Mouse (Mus musculus) heart, embryonic 10.5 days (tissue): ENCODE data around the gene Araf. TPM values are rescaled to one million over a fixed set of nuclear protein-coding genes. Genes with fewer than 3 reads are reported as not detected.

ENCODE experiments used
- DNase-seq: peaks from one replicate; pipeline ENCODE4 v3.0.0-alpha.2; 2017; ENCODE audit warnings: low spot score
- H3K27ac ChIP-seq: fragments of 300-500 bp; sonication (generic); 2 replicates; pipeline ENCODE4 v1.5.1; 2016; ENCODE audit warnings: mild to moderate bottlenecking
- H3K27me3 ChIP-seq: fragments of 300-500 bp; sonication (generic); 2 replicates; pipeline ENCODE4 v1.6.1; 2016; ENCODE audit warnings: mild to moderate bottlenecking; ENCODE audit not compliant: poor library complexity, insufficient read depth, severe bottlenecking
- H3K36me3 ChIP-seq: fragments of 300-500 bp; sonication (generic); 2 replicates; pipeline ENCODE4 v1.6.1; 2016; ENCODE audit warnings: mild to moderate bottlenecking, moderate library complexity
- H3K4me1 ChIP-seq: fragments of 300-500 bp; sonication (generic); 2 replicates; pipeline ENCODE4 v1.6.1; 2016; ENCODE audit warnings: mild to moderate bottlenecking
- H3K4me3 ChIP-seq: fragments of 300-500 bp; sonication (generic); 2 replicates; pipeline ENCODE4 v1.5.1; 2016; ENCODE audit warnings: mild to moderate bottlenecking, moderate library complexity
- H3K9me3 ChIP-seq: fragments of 300-500 bp; sonication (generic); 2 replicates; pipeline ENCODE4 v1.6.1; 2016; ENCODE audit warnings: mild to moderate bottlenecking, moderate library complexity
- WGBS: fragments of 180-500 bp; shearing (Covaris S2); methylation state at CpG from one replicate; pipeline ENCODE4 v1.1.7; 2016; 5-methylcytosine and 5-hydroxymethylcytosine counted together
- polyA plus RNA-seq: library from polyadenylated mRNA; unstranded; fragments of >200 nt; fragmentation: Nextera tagmentation; extraction: Ambion mirVana; gene quantifications from 2 replicates; pipeline ENCODE4 v1.2.1, GENCODE M21; 2016

The Araf gene
- polyA plus RNA-seq, result 117 and 128 TPM in 2 replicates

DNA sequence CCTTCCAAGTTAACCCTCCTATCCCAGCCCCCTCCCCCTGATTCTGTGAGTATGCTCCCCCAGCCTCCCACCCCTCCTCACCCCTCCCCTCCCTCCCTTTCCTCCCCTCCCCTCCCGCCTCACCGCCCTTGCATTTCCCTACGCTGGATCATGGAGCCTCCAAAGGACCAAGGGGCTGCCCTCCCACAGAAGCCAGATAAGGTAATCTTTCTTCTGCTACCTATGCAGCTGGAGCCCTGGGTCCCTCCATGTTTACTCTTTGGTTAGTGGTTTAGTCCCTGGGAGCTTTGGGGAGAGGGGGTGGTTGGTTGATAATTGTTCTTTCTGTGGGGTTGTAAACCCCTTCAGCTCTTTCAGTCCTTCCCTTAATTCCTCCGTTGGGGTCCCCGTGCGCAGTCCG is at the start of gene Araf:
Gene Araf (plus strand): TSS at position 134 of the 400 bp plus-strand sequence.
- no peaks in the 10 kb centered on the region for H3K9me3 ChIP-seq
- H3K27me3 ChIP-seq, result no peaks in the 10 kb centered on the region
- no peaks in the 10 kb centered on the region for H3K36me3 ChIP-seq
- H3K4me3 ChIP-seq, result peak within 1 kb of the TSS; percentile 57
- DNase-seq, result no peak
- no peaks in the 10 kb centered on the region for H3K4me1 ChIP-seq
- WGBS, result 18% methylated on average over 4 of the region's 7 CpGs
- H3K27ac ChIP-seq, result peak within 1 kb of the TSS; percentile 90

DNA sequence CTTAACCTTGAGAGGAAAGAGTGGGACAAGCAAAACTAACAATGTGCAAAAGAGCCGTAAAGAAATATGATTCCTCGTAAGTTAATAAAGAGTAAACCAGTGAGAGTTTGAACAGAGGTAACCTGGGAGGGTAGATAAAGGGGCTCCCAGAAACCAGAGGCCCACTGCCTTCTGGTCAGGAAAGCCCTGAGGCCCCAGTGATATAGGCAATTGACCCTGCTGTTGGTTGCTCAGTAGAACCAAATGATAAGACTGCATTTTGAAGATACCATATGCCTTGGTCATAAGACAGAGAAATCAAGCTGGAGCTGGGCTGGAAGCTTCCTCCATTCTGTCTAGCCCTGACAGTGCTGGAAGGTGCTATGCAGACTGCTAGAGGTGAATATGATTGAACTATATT is 48.8 kb upstream of the Araf start:
- 74% methylated on average over 2 of the region's 2 CpGs for WGBS

DNA sequence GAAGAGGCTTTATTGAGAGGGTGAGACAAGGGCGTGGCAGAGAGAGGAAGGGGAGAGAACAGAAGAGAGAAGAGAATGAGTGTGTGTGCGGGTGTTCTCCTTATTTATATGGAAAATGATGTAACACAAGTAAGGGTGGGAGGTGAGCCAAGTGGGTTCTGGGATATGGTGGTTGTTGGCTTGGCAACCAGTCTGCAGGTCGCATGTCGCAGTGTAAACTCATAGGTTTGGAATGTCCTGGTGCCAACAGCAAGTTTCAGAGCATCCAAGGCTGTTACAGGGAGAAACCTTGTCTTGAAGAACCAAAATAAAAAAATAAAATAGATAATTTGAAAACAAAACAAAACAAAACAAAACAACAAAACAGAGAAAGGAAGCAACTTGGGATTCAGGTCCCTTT is 36.4 kb upstream of the Araf start:
- Histone ChIP-seq H3K4me1 (no peaks in the 10 kb centered on the region), H3K27me3 (no peaks in the 10 kb centered on the region), H3K27ac (no peak overlapping the region), H3K9me3 (no peaks in the 10 kb centered on the region), H3K36me3 (no peaks in the 10 kb centered on the region), H3K4me3 (no peak overlapping the region)
- 83% methylated on average over 4 of the region's 4 CpGs for WGBS
- no peak for DNase-seq

More for the DNA sequence above, 48.8 kb upstream of the Araf start:
- no peaks in the 10 kb centered on the region for H3K4me1 ChIP-seq
- no peak for DNase-seq
- no peaks in the 10 kb centered on the region for H3K36me3 ChIP-seq
- H3K27ac ChIP-seq, result no peak overlapping the region
- no peaks in the 10 kb centered on the region for H3K27me3 ChIP-seq
- no peak overlapping the region for H3K4me3 ChIP-seq
- no peaks in the 10 kb centered on the region for H3K9me3 ChIP-seq

DNA sequence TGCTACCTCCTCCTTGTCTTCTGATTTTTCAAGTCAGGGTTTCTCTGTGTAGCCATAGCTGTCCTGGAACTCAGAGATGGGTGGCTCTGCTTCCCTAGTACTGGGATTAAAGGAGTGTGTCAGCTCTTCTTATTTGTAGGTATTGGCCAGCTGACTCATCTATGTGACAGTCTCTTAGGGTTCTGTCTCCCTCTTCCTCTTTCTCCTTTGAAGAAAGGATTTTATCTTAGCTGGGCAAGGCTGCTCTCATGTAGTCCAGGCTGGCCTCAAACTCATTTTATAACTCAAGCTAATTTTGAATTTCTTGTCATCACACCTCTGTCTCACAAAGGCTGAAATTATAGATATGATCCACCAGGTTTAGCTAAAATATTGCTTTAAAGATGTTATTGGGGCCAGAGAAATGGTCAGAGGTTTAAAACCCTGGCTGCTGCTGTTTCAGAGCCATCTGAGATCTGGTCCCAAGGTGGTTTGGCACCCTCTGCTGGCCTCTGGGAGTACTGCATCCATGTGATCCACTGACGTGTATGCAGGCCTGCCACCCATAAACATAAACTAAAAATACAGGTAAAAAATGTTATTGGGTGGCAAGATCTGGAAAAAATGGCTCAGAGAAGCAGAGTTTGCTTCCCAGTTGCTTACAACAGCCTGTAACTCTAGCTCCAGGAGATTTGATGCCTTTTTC is 26.8 kb upstream of the Araf start:
- no peaks in the 10 kb centered on the region for H3K9me3 ChIP-seq
- no peak overlapping the region for H3K4me3 ChIP-seq
- H3K36me3 ChIP-seq, result no peaks in the 10 kb centered on the region
- H3K27ac ChIP-seq, result no peak overlapping the region
- H3K27me3 ChIP-seq, result no peaks in the 10 kb centered on the region
- DNase-seq, result peak; percentile 83
- WGBS, result 10% methylated on average over 1 of the region's 1 CpGs
- H3K4me1 ChIP-seq, result no peaks in the 10 kb centered on the region

DNA sequence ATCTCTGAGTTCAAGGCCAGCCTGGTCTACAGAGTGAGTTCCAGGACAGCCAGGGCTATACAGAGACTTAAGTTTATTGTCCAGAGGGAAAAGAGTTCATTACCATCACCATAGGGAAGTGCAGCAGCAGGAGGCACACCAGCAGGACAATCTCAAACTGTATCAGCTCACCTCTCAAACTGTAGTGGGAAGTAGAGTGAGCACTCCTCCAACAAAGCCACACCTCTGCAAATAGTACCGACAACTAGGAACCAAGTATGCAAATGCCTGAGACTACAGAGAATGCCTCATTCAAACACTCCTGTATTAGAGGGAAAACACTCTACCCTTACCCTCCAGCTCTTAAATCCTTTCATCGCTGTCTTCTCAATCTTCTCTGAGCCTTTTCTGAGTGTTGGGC is 25.9 kb upstream of the Araf start:
- WGBS, result 44% methylated on average over 2 of the region's 2 CpGs
- H3K9me3 ChIP-seq, result no peaks in the 10 kb centered on the region
- DNase-seq, result no peak

DNA sequence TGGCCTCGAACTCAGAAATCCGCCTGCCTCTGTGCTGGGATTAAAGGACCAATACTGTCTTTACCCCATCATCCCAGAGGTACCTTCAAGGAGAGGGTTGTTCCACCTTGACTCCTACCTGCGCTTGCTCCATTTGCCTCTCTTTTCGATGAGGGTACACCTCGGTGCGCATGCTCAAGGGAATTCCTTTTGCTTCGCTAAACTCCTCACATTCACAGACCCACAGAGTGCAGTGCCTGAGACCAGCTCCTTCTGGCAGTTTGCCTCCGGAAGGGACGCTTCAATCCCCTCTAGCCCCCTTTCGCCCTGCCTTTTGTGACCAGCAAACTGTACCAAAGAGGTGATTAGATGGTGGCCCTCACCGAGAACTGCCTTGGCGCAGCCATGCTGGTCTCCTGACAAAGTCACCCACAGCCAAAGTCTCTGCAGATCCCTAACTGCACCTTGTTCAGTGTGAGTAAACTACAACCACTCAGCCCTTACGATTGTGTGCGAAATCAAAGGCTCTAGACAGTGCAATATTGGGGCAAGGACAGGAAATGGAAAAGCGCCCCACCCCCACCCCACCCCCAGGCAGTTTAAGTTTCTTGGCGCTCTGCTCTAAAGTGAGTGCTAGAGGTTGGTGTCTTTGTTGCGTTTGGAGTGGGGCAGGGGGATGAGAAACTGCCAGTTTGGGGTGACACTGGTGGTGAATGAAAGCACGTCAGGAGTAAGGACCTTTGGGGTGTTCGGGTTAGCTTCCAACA is 22.2 kb upstream of the Araf start:
- H3K4me3 ChIP-seq, result peak overlapping the region; percentile 27; the same call in 1 of the 2 replicates
- peak overlapping the region; percentile 62 for H3K27ac ChIP-seq
- no peaks in the 10 kb centered on the region for H3K4me1 ChIP-seq
- H3K36me3 ChIP-seq, result no peaks in the 10 kb centered on the region
- no peak for DNase-seq
- 51% methylated on average over 19 of the region's 19 CpGs for WGBS
- no peaks in the 10 kb centered on the region for H3K27me3 ChIP-seq
- no peaks in the 10 kb centered on the region for H3K9me3 ChIP-seq

More for the DNA sequence above, 25.9 kb upstream of the Araf start:
- Histone ChIP-seq H3K4me1 (no peaks in the 10 kb centered on the region), H3K4me3 (no peak overlapping the region), H3K27ac (no peak overlapping the region), H3K36me3 (no peaks in the 10 kb centered on the region), H3K27me3 (no peaks in the 10 kb centered on the region)

DNA sequence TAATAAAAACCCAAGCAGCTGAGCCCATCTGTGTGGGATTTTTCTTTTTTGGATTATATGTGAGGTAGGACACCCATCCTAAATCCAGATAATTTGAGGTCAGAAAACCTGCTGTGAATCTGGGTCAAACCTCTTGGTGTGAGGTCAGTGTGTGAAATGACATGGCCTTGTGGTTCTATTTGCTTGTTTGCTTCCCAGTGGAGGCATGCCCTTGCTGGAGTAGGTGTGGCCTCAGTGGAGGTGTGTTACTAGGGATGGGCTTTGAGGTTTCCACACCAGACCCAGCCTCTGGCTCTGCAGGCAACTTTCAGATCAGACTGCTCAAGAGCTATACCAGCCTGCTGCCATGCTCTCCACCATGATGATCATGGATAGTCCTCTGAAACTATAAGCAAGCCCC is 20.0 kb upstream of the Araf start:
- no peak for DNase-seq
- Histone ChIP-seq H3K36me3 (no peaks in the 10 kb centered on the region), H3K9me3 (no peaks in the 10 kb centered on the region), H3K4me1 (no peaks in the 10 kb centered on the region), H3K27ac (no peak overlapping the region), H3K27me3 (no peaks in the 10 kb centered on the region), H3K4me3 (no peak overlapping the region)

DNA sequence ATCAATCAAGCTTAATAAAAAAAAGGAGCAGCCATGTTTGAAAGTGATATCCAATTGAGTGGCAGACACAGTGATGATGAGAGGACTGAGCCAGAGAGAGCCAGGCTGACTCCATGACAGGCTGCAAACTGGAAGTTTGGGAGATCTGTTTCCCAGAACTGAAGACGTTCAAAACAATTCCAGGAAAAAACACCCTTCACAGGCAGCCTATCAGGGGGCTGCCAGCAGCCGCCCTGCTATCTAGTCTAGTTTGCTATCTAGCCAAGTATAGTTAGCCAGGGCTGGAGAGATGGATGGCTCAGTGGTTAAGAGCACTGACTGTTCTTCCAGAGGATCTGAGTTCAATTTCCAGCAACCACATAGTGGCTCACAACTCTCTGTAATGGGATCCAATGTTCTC is 10.3 kb upstream of the Araf start:
- DNase-seq, result no peak
- Histone ChIP-seq H3K36me3 (no peaks in the 10 kb centered on the region), H3K9me3 (no peaks in the 10 kb centered on the region), H3K4me1 (no peaks in the 10 kb centered on the region), H3K4me3 (no peak overlapping the region), H3K27me3 (no peaks in the 10 kb centered on the region), H3K27ac (no peak overlapping the region)
- WGBS, result 48% methylated on average over 2 of the region's 2 CpGs

DNA sequence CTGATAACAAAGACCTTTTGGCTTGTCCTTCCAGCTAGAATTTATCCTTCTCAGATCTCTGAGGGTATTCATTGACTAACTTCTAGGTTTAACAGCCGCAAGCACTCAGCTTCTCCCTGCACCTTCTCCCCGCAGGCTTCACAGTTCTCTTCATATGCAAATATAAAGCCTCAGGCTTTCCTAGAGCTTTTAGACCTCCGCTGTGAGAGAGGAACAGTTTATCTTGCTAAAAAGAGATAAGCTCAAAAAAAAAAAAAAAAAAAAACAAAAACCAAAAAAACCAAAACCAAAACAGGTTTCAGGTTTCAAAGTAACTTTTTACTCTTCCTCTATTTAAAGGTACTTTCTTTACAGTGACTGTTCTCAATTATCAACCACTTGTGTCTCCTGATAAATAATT is 5.2 kb upstream of the Araf start:
- H3K27me3 ChIP-seq, result no peaks in the 10 kb centered on the region
- no peaks in the 10 kb centered on the region for H3K9me3 ChIP-seq
- H3K36me3 ChIP-seq, result no peaks in the 10 kb centered on the region
- no peaks in the 10 kb centered on the region for H3K4me1 ChIP-seq
- no peak overlapping the region for H3K27ac ChIP-seq
- 29% methylated on average over 3 of the region's 3 CpGs for WGBS
- no peak overlapping the region for H3K4me3 ChIP-seq
- DNase-seq, result no peak

DNA sequence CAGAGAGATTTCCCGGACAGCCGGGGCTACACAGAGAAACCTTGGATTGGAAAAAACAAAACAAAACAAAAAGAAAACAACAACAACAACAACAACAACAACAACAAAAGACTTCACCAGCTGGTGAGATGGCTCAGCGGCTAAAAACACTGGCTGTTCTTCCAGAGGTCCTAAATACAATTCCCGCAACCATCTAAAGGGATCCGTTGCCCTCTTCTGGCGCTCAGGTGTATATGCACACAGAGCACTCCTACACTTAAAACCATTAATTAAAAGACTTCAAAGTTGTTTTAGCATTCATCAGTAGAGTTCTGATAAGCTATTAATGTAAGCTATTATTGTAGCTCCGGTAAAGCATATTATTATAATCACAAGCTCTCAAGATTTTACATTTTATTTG is 4.4 kb upstream of the Araf start:
- Histone ChIP-seq H3K4me1 (no peaks in the 10 kb centered on the region), H3K27me3 (no peaks in the 10 kb centered on the region), H3K27ac (no peak overlapping the region), H3K36me3 (no peaks in the 10 kb centered on the region), H3K9me3 (no peaks in the 10 kb centered on the region), H3K4me3 (no peak overlapping the region)
- DNase-seq, result no peak
- 56% methylated on average over 7 of the region's 7 CpGs for WGBS

DNA sequence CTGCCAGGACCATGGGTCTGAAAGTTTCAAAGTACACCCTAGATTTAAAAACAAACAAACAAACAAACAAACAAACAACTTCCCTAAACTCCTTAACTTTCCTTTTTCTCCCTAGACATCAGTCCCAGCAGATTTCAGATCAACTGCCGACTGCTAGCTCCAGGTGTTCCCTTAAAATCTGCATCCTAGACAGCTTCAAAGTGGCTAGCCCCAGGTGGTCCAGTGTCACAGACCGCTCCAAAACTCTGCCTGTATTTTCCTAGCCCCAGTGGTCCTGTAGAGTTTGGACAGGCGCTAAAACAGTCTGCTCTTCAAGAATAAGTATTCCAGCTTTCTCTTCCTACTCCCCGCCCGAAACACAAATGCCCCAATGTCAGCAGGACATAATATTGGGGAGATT is 3.4 kb upstream of the Araf start:
- Histone ChIP-seq H3K4me1 (no peaks in the 10 kb centered on the region), H3K27ac (no peak overlapping the region), H3K27me3 (no peaks in the 10 kb centered on the region), H3K9me3 (no peaks in the 10 kb centered on the region), H3K36me3 (no peaks in the 10 kb centered on the region), H3K4me3 (no peak overlapping the region)
- no peak for DNase-seq
- WGBS, result 30% methylated on average over 5 of the region's 5 CpGs

DNA sequence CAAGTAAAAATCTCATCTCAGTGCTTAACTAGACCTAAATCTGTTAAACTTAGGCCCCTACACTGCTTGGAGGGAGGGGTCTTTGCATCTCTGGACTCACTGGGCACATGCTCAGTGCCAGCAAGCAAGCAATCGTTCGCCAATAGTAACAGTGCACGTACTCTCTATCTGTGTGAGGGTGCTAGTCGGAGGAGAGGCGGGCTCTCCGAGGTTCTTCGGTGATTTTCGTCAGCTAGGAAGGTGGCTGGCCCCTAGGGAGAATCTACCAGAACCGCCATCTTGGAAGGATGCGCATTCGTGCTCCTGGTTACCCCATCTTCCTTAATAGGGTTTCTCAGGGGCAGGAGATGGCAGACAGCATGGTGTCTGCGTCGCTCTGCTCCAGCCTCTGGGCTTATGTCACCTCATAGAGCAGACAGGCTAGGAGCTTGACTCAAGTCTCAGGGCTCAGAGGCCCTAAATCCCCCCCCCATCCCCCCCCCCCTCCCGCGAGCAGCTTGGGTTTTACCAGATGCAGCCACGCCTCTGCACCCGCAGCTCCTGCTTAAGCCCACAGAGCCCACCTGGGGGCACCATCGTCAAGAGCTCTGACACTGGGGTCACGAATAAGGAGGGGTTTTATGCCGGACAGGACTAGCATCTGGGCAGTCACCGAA is 655 bp downstream of the Araf start:
- H3K9me3 ChIP-seq, result no peaks in the 10 kb centered on the region
- 18% methylated on average over 19 of the region's 21 CpGs for WGBS
- H3K36me3 ChIP-seq, result no peaks in the 10 kb centered on the region
- H3K4me1 ChIP-seq, result no peaks in the 10 kb centered on the region
- peak; percentile 89 for DNase-seq
- peak overlapping the region; percentile 57 for H3K4me3 ChIP-seq
- peak overlapping the region; percentile 90 for H3K27ac ChIP-seq
- no peaks in the 10 kb centered on the region for H3K27me3 ChIP-seq

DNA sequence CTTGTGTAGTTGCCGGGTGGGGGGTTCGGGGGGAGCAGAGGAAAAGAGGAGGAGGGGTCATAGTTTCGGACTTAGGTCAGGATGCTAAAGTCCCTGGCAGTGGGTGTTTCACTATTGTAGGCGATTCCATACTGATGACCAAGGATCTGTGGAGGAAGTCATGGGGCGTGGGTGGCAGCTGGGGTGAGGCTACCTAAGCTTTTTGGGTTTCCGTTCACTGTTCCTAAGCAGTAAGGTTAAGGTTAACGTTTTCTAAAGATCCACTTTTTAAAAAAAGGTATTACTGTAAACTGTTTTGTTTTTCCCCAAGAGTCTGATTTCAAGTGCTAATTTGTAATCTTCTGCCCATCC is 1.2 kb downstream of the Araf start:
- no peaks in the 10 kb centered on the region for H3K27me3 ChIP-seq
- no peaks in the 10 kb centered on the region for H3K36me3 ChIP-seq
- no peaks in the 10 kb centered on the region for H3K4me1 ChIP-seq
- no peaks in the 10 kb centered on the region for H3K9me3 ChIP-seq
- H3K27ac ChIP-seq, result peak overlapping the region; percentile 90
- no peak for DNase-seq
- H3K4me3 ChIP-seq, result peak overlapping the region; percentile 57
- 29% methylated on average over 7 of the region's 7 CpGs for WGBS
